ENCODE assay signal across 8 mouse cellular contexts in the genomic region with DNA sequence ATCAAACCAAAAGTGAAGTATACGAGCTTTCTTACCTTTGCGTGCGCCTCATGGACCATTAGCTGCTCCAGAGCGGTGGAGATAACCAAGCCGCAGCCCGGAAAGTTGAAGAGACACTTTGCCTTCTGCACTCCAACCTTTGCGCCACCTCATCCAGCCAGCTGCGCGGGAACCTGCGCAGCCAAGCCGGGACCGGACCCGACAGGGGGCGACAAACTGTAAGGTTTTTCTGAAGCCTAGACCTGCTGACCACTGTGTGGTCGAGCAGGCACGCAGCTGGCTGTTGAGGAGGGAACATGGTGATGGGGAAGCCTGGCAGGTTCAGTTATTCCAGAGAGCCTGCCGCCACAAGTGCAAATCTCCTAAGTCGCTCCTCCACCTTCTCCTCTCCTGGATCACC. TPM values are rescaled to one million over a fixed set of nuclear protein-coding genes. Genes with fewer than 3 reads are reported as not detected.
DNase-seq lines count a peak whose midpoint lies in the region; ATAC-seq and TF ChIP-seq lines count a peak whose summit lies in the region.

No protein-coding gene starts in this region.

- no peak overlapping the region for H3K27ac ChIP-seq in forebrain, embryonic 11.5 days (ENCODE audit: low read depth, low read length)
- no peak overlapping the region for H3K27ac ChIP-seq in forebrain, embryonic 15.5 days (replicated peaks)
- H3K27ac ChIP-seq in CH12.LX (ENCODE audit: insufficient read depth, low read depth): no peak overlapping the region
- H3K27ac ChIP-seq in cerebellum, adult 2 months (ENCODE audit: insufficient read depth, low read length): no peak overlapping the region

- DNase-seq in forebrain, embryonic 11.5 days (ENCODE audit: low spot score): peak; percentile 84
- no peak for DNase-seq in CH12.LX (ENCODE audit: extremely low read depth)
- peak; percentile 84 for DNase-seq in forelimb bud, embryonic 11.5 days (ENCODE audit: low read depth, low spot score)
- peak; percentile 81 to 86 for DNase-seq in kidney, postnatal 4 days
- peak; percentile 91 for DNase-seq in neural tube, embryonic 10.5 days (ENCODE audit: extremely low spot score, low spot score)
- no peak for DNase-seq in cerebellum, adult 18-20 months
- DNase-seq in cerebellum, adult 2 months: no peak

- peak in 1 of 2 experiments; percentile 57; a peak in 2 of 4 replicates for TF ChIP-seq CTCF in CH12.LX (conservative IDR thresholded peaks at IDR 0.05 in 1 of 2, IDR thresholded peaks at IDR 0.05 in 1 of 2; ENCODE audit: low read depth in 2 of 2, low read length in 2 of 2)
- no peak for TF ChIP-seq CTCF in cerebellum, adult 2 months (IDR thresholded peaks at IDR 0.05; ENCODE audit: borderline replicate concordance, insufficient read depth, low read depth, low read length)

- no peak for TF ChIP-seq POLR2A in CH12.LX (IDR thresholded peaks at IDR 0.05; ENCODE audit: low read depth, low read length)
- TF ChIP-seq POLR2A in cerebellum, adult 2 months (IDR thresholded peaks at IDR 0.05; ENCODE audit: borderline replicate concordance, insufficient read depth, low read length): no peak

- H3K27me3 ChIP-seq in forebrain, embryonic 11.5 days (ENCODE audit: control insufficient read depth, insufficient read depth, low read length): peaks cover 94% of the 10 kb centered on the region
- H3K27me3 ChIP-seq in forebrain, embryonic 15.5 days: peaks cover 97% of the 10 kb centered on the region
- H3K27me3 ChIP-seq in CH12.LX (replicated peaks): peaks cover 28% of the 10 kb centered on the region
- H3K27me3 ChIP-seq in cerebellum, adult 2 months (ENCODE audit: control insufficient read depth, insufficient read depth, low read length): peaks cover 11% of the 10 kb centered on the region; the same call in 1 of the 2 replicates

- H3K36me3 ChIP-seq in forebrain, embryonic 11.5 days (ENCODE audit: control insufficient read depth, insufficient read depth, low read length): no peaks in the 10 kb centered on the region
- no peaks in the 10 kb centered on the region for H3K36me3 ChIP-seq in forebrain, embryonic 15.5 days
- no peaks in the 10 kb centered on the region for H3K36me3 ChIP-seq in CH12.LX (replicated peaks in 1 of 2; ENCODE audit: control insufficient read depth in 1 of 2, insufficient read depth in 1 of 2, low read length in 1 of 2)

- no peak overlapping the region for H3K4me2 ChIP-seq in forebrain, embryonic 11.5 days (ENCODE audit: low read depth, low read length, severe bottlenecking)
- no peak overlapping the region for H3K4me2 ChIP-seq in forebrain, embryonic 15.5 days (replicated peaks)
- no peak overlapping the region for H3K4me2 ChIP-seq in CH12.LX (ENCODE audit: insufficient read depth, low read depth, poor library complexity, severe bottlenecking)

- ATAC-seq in forebrain, embryonic 11.5 days (replicated peaks; ENCODE audit: low FRiP score): peak; percentile 48; the same call in 1 of the 2 replicates
- no peak for ATAC-seq in forebrain, embryonic 15.5 days (replicated peaks)

- no peak for TF ChIP-seq EP300 in CH12.LX (IDR thresholded peaks at IDR 0.05; ENCODE audit: low read length)

- TF ChIP-seq RAD21 in CH12.LX (IDR thresholded peaks at IDR 0.05; ENCODE audit: low read depth, low read length): peak; percentile 34

- H3K79me2 ChIP-seq in CH12.LX (replicated peaks; ENCODE audit: control insufficient read depth, extremely low read depth, insufficient read depth, poor library complexity, severe bottlenecking): no peaks in the 10 kb centered on the region

- no peaks in the 10 kb centered on the region for H3K9me3 ChIP-seq in forebrain, embryonic 11.5 days (ENCODE audit: control insufficient read depth, low read length)
- H3K9me3 ChIP-seq in forebrain, embryonic 15.5 days: no peaks in the 10 kb centered on the region
- peaks cover 9% of the 10 kb centered on the region for H3K9me3 ChIP-seq in CH12.LX (replicated peaks; ENCODE audit: low read length)

- no peak overlapping the region for H3K4me3 ChIP-seq in forebrain, embryonic 11.5 days (ENCODE audit: low read depth, low read length)
- H3K4me3 ChIP-seq in forebrain, embryonic 15.5 days: no peak overlapping the region
- no peak overlapping the region for H3K4me3 ChIP-seq in CH12.LX (replicated peaks in 1 of 3; ENCODE audit: low read depth in 2 of 3, low read length in 2 of 3, poor library complexity in 1 of 3)
- H3K4me3 ChIP-seq in cerebellum, adult 2 months (replicated peaks; ENCODE audit: insufficient read depth, low read depth, low read length): no peak overlapping the region

- dilution Hi-C loops in CH12.LX (cut with MboI; ENCODE audit: extremely low pct_ligation_motif_present, extremely low pct_unique_long_range_greater_than_20kb, low sequenced_read_pairs): no loop called here

- no peaks in the 10 kb centered on the region for H3K4me1 ChIP-seq in forebrain, embryonic 11.5 days (replicated peaks; ENCODE audit: control insufficient read depth, insufficient read depth, low read length)
- H3K4me1 ChIP-seq in forebrain, embryonic 15.5 days: peaks cover 12% of the 10 kb centered on the region
- no peaks in the 10 kb centered on the region for H3K4me1 ChIP-seq in CH12.LX (ENCODE audit: control insufficient read depth in 1 of 2, insufficient read depth in 2 of 2)
- H3K4me1 ChIP-seq in cerebellum, adult 2 months (ENCODE audit: control insufficient read depth, insufficient read depth, low read length): no peaks in the 10 kb centered on the region

- no peak overlapping the region for H3K9ac ChIP-seq in forebrain, embryonic 11.5 days (ENCODE audit: low read length)
- no peak overlapping the region for H3K9ac ChIP-seq in forebrain, embryonic 15.5 days (replicated peaks)
- no peak overlapping the region for H3K9ac ChIP-seq in CH12.LX (ENCODE audit: insufficient read depth, low read depth)

- under 1% methylated on average over 18 of the region's 18 CpGs for WGBS in forebrain, embryonic 11.5 days
- 1% methylated on average over 18 of the region's 18 CpGs for WGBS in forebrain, embryonic 15.5 days
- WGBS in cerebellum, adult 2 months: 2% methylated on average over 18 of the region's 18 CpGs

- in situ Hi-C loops in CH12.LX (cut with MboI; ENCODE audit: low pct_ligation_motif_present, low pct_unique_long_range_greater_than_20kb, low sequenced_read_pairs): no loop called here

TF ChIP-seq in CH12.LX, 34 proteins besides CTCF, POLR2A, EP300 and RAD21:
- no peak for TF ChIP-seq TBP (conservative IDR thresholded peaks at IDR 0.05; ENCODE audit: low read depth, low read length)
- TF ChIP-seq POLR2AphosphoS2 (IDR thresholded peaks at IDR 0.05; ENCODE audit: low read depth, low read length): no peak
- peak; percentile 34 for TF ChIP-seq SMC3 (IDR thresholded peaks at IDR 0.05; ENCODE audit: low read depth, low read length)
- TF ChIP-seq ZKSCAN1 (IDR thresholded peaks at IDR 0.05; ENCODE audit: borderline replicate concordance, low read depth, low read length): no peak
- TF ChIP-seq JUND (conservative IDR thresholded peaks at IDR 0.05; ENCODE audit: low read depth, low read length): no peak
- no peak for TF ChIP-seq ETS1 (conservative IDR thresholded peaks at IDR 0.05; ENCODE audit: low read depth, low read length)
- no peak for TF ChIP-seq SIN3A (IDR thresholded peaks at IDR 0.05; ENCODE audit: low read length)
- TF ChIP-seq MEF2A (IDR thresholded peaks at IDR 0.05; ENCODE audit: borderline replicate concordance, low read depth, low read length): no peak
- TF ChIP-seq PAX5 (IDR thresholded peaks at IDR 0.05; ENCODE audit: low read length): no peak
- TF ChIP-seq GABPA (IDR thresholded peaks at IDR 0.05; ENCODE audit: insufficient replicate concordance, low read depth, low read length): no peak
- TF ChIP-seq BHLHE40 (IDR thresholded peaks at IDR 0.05; ENCODE audit: low read depth, low read length): no peak
- no peak for TF ChIP-seq TCF12 (IDR thresholded peaks at IDR 0.05; ENCODE audit: low read depth, low read length)
- peak; percentile 52 for TF ChIP-seq NRF1 (IDR thresholded peaks at IDR 0.05; ENCODE audit: low read depth, low read length)
- TF ChIP-seq MAFK (IDR thresholded peaks at IDR 0.05; ENCODE audit: insufficient replicate concordance, low read length): no peak
- TF ChIP-seq ELF1 (IDR thresholded peaks at IDR 0.05; ENCODE audit: low read depth, low read length): no peak
- no peak for TF ChIP-seq ZNF384 (IDR thresholded peaks at IDR 0.05; ENCODE audit: low read depth, low read length)

RNA-seq across cellular contexts. Expression of a gene that starts 0.6 kb away (rescaled TPM):
- polyA plus RNA-seq in forebrain, embryonic 11.5 days (2014; fragmentation: Nextera tagmentation; extraction: Ambion mirVana): 0.29 and 0.49 TPM in 2 replicates
- not detected in 2 replicates for polyA plus RNA-seq in forebrain, embryonic 15.5 days (2015; fragmentation: Nextera tagmentation; extraction: Ambion mirVana)
- total RNA-seq in CH12.LX (2012; rRNA removed): not detected in 2 replicates
- not detected in 2 replicates for total RNA-seq in CH12.LX (2014; rRNA removed)
- not detected in 2 replicates for polyA plus RNA-seq in CH12.LX (2012; ENCODE audit: insufficient read length, low read depth)
- polyA plus RNA-seq in cerebellum, adult 2 months (2012; rRNA removed): 0.10 and 0.32 TPM in 2 replicates

Comparison
In these comparisons a context has a peak if more than half of its experiments do, and no peak if none do; other contexts are left out.
1. DNase-seq: peak in forebrain, embryonic 11.5 days (single experiment), forelimb bud, embryonic 11.5 days (single experiment), kidney, postnatal 4 days (2 of 2) and neural tube, embryonic 10.5 days (single experiment); none in CH12.LX (single experiment), cerebellum, adult 18-20 months (0 of 2) and cerebellum, adult 2 months (0 of 2).